Mouse (Mus musculus) frontal cortex, postnatal 25 days (tissue): ENCODE measurements around the gene Vdac1.
A peak's percentile ranks its signal among the peaks of the same experiment; 100 is the strongest.
"Not testable (repeated sequence)": the region's sequence is repeated elsewhere in the genome, so short reads cannot be mapped to it uniquely, and the experiment has no call there.

Experiments
- DNase-seq, 2 experiments: peaks; one replicate each; pipeline ENCODE4 v3.0.0; 2022; ENCODE audit warnings: low spot score in 2 of 2

Vdac1 gene

GRCm38 (mm10) chr11:52373841-52374240, 13.2 kb downstream of the Vdac1 start:
- DNase-seq = no peak

GRCm38 (mm10) chr11:52374340-52374739, 13.7 kb downstream of the Vdac1 start:
- DNase-seq = no peak

- no peak for DNase-seq
Observed at GRCm38 (mm10) chr11:52377579-52377978, 16.9 kb downstream of the Vdac1 start.

GRCm38 (mm10) chr11:52379241-52379640, 18.6 kb downstream of the Vdac1 start:
- no peak for DNase-seq

GRCm38 (mm10) chr11:52383741-52384140, 23.1 kb downstream of the Vdac1 start:
- no peak for DNase-seq

GRCm38 (mm10) chr11:52384667-52385066, 24.0 kb downstream of the Vdac1 start:
- no peak for DNase-seq

DNA sequence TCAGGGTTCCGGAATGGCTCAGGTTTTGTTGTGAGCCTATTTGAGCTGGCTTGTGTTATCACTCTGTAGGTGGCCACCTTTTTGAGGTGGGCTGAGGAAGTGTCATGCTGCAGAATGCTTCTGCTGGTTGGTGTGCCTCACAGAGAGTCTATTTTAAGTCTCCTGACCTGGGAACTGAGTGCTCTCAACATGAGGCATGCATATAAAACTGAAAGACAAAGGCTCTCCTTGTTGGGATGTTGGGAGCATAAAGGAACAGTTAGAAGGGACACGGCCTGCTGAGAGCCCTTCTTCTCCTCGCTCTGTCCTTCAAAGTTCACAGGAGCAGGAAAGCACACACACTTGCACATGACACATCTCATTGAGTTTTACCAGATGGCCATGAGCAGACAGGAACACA, 26.2 kb downstream of the Vdac1 start:
- no peak for DNase-seq

DNA sequence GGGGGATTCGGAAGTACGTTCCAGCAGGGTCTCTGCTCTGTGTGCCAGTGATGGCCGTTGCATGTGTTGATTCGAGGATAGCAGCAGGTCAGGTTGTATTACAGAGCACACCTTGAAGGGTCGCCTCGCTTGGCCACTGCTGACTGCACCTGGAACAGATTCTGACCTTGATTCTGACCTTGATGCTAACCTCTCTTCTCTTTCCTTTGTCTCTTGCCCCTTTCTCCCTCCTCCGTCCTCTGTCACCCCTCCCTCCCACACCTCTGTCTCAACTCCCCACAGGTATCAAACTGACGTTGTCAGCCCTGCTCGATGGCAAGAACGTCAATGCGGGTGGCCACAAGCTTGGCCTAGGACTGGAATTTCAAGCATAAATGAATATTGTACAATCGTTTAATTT, 27.5 kb downstream of the Vdac1 start:
- DNase-seq = no peak

GRCm38 (mm10) chr11:52388979-52389378, 28.3 kb downstream of the Vdac1 start:
- not testable (repeated sequence) for DNase-seq

GRCm38 (mm10) chr11:52389933-52390332, 29.3 kb downstream of the Vdac1 start:
- no peak for DNase-seq

DNA sequence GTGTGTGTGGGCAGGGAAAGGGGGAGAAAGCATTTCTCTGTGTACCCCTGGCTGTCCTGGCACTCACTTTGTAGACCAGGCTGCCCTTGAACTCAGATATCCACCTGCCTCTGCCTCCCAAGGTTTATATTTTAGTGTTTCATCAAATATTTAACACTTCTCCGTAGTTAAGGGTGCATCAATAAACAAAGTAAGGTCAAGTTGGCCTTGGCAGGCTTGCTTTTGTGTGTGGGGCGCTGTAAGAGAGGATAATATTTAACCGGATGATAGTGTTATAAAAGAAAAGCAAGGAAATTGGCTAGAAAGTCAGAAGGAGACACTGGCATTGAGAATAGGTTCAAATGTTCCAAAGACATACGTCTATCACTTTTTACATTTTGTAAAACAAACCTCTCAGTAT, 33.8 kb downstream of the Vdac1 start:
- no peak for DNase-seq

DNA sequence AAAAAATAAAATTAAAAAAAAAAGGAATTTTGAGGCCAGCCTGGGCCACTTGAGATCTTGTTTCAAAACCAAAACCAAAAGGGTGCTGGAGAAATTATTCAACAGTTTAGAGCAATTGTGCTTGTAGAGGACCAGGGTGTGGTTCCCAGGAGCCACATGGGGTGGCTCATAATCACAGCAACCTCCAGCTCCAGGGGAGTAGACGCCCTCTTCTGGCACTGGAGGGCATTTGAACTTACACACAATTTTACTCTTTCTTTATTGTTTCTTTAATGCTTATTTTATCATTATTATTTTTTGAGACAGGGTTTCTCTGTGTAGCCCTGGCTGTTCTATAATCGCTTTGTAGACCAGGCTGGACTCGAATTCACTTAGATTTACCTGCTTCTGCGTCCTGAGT, 34.7 kb downstream of the Vdac1 start:
- DNase-seq = no peak

- DNase-seq = peak; percentile 78 to 86
Observed at GRCm38 (mm10) chr11:52395940-52396596, 35.4 kb downstream of the Vdac1 start, which contains the start of gene 9530068E07Rik. Gene 9530068E07Rik, plus strand, starts transcription at chr11:52396428.

- no peak for DNase-seq
Observed at GRCm38 (mm10) chr11:52396597-52397188, 36.0 kb downstream of the Vdac1 start.

GRCm38 (mm10) chr11:52397385-52397987, 36.8 kb downstream of the Vdac1 start:
- no peak for DNase-seq

GRCm38 (mm10) chr11:52401476-52401875, 40.8 kb downstream of the Vdac1 start:
- DNase-seq = no peak

GRCm38 (mm10) chr11:52402566-52402965, 41.9 kb downstream of the Vdac1 start:
- no peak for DNase-seq

DNA sequence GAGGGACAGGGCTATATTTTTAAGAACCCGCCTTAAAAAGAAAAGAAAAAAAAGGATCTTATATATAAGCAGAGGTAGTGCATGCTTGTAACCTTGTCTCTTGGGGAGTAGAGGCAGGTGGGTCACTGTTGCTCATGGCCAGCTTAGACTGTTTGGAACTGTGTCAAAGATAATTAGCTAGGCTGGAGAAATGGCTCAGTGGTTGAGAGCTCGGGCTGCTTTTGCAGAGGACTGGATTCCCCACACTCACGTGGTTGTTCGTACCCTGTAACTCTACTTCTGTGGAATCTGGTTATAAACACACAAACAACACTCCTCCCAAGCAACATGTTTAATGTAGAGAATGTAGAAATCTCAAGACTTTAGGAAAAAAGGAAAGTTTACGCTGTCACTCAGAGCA, 43.5 kb downstream of the Vdac1 start:
- DNase-seq = no peak

DNA sequence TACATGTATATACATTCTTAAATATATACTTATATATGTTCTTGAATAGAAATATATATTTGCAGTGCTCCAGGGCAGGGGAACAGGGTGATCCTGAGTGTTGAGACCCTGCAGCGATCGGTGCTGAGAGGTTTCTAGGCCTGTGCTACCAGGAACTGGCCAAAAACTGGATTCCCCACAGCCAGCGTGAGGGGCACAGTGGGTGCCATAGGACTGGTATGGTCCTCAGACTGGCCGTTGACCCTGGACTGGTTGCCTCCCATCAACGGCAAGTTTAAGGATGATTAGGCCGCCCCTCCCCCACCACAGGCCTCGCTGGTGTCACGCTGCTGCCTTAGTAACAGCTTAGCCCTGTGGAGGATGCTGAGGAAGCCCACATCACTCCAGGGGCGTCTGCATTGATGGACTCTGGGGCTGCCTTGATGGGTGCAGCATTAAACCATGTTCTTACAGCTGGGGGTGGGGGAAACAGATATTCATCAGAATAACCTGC, 44.6 kb downstream of the Vdac1 start:
- DNase-seq = no peak

- no peak for DNase-seq
Observed at GRCm38 (mm10) chr11:52409316-52409715, 48.7 kb downstream of the Vdac1 start.

DNA sequence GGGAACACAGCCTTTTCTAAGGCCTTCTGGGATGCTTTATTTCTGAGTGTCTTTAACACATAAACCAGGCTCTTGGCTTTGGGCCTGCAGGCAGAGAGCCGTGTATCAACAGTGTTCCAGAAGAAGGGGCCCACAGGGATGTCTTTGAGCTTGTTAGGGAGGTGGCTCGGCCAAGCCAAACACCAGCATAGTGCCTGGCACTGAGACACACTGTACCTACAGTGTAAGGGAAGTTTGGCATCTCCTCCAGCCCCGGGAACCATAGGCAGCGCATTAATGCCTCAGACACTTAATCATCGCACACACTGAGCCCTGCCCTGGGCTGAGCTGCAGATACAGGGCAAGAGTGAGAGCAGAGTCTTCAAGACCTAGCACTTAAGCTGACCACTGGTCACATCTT, 57.7 kb downstream of the Vdac1 start:
- no peak for DNase-seq

GRCm38 (mm10) chr11:52419246-52419645, 58.6 kb downstream of the Vdac1 start:
- DNase-seq = no peak

DNA sequence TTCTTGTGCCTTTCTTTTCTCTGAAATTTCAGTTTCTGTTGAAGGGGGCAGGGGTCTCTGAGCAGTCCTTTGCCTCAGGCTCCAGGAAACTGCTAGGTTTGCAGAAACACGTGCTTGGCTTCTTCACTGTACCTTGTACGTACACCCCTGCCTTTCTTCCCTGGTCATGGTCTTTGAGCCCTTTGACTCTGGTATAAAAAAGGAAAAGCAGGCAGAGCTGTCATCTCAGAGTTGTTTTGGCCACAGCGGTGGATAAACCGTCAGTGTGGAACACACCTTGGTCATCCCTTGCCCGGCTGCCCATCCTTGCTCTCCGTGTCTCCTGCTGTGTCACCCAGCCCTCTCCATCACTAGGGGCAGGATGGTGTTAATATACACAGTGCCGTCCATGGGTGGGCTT, 59.2 kb downstream of the Vdac1 start:
- DNase-seq = no peak
